Mouse (Mus musculus) liver, adult (tissue): Measurements from ENCODE around the gene Gprc6a.

Experiments used
- GATA4 ChIP-seq: IDR thresholded peaks from 2 replicates; pipeline ENCODE4 v1.6.1; 2014; ENCODE audit warnings: mild to moderate bottlenecking, low read length; ENCODE audit not compliant: insufficient replicate concordance

The Gprc6a gene

DNA sequence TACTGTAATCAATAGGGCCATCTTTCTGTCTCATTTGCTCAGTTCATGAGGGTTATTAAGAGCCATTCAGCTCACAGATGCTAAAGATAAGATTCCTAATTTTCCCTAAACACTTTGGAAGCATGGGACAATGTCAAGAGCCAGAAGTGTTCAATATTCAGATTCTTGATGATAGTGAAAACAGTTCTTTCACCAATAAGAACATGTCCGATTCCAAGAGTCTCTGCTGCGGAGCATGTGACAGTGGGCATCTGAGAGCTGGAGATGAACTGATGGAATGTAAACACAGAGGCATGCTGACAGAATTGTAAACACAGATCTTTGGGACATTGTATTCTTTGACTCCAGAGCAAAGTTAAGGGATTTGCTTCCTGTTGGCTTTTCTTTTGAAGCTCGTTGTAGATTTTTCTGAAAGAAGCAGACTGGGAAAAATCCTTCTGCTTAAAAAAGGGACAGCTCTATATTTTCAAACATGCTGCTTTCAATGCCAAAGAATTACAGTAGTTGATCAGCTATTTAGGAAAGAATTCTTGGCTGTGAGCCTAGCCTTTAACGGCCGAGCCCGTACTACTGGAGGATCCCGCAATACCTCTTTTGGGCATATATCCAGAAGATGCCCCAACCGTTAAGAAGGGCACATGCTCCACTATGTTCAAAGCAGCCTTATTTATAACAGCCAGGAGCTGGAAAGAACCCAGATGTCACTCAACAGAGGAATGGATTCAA lies at the start of gene Gprc6a:
Gprc6a (minus strand) TSS at position 51 of the 726 bp plus-strand sequence.
- TF ChIP-seq GATA4: no peak

GRCm38 (mm10) chr10:51678251-51678639 lies 47.0 kb upstream of the Gprc6a start:
- no peak for TF ChIP-seq GATA4

DNA sequence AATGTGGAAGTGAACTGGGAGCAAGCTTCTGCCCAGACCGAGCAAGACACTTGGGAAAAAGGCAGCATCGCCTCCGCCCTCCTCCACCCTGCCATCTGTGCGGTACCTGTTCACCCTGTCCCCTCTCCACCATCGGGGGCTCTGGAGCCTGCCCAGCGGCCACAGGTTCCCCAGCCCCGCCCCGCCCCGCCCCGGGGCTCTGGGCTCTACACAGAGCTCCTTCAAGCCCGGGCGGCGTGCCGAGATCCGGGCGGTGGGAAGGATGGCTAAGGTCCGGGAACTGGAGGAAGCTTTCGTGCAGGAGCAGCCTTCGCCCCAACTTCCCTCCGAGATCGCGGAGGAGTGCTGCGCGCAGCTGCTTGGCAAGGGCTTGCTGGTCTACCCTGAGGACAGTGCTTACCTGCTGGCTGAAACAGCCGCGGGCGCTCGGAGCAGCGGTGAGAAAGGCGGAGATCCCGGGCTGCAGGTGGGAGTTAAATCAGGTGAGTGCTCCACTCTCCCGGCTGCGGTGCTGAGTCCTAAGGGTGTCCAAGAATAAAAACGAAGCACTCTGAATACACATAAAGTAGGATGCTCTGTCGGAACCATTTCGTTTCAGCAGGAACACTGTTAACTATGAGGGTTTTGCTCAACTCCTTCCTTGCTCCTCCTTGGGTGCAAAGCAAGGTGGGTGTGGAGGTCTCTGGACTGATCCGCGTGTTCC lies 46.4 kb upstream of the Gprc6a start, which contains the start of gene Rfx6:
Rfx6 (plus strand) TSS at position 209 of the 703 bp plus-strand sequence.
- TF ChIP-seq GATA4: no peak

GRCm38 (mm10) chr10:51672082-51672779 lies 41.0 kb upstream of the Gprc6a start:
- no peak for TF ChIP-seq GATA4

- TF ChIP-seq GATA4: no peak
These were observed 40.3 kb upstream of the Gprc6a start for GRCm38 (mm10) chr10:51671583-51671982.

DNA sequence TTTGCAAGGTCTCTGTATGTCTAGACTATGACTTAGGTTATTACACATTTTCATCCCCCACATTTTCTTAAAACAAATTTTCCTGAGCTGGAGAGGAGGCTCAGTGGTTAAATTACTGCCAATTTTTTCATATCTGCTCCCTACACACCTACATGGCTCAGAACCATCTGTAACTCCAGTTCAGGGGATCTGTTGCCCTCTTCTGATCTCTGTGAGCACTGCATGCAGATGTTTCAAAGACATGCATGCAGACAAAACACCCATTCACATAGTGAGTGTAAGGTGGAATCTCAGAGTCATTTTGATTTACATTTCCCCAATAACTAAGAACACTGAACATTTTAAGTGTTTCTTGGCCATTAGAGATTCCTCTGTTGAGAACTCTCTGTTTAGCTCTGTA lies 38.1 kb upstream of the Gprc6a start:
- no peak for TF ChIP-seq GATA4

DNA sequence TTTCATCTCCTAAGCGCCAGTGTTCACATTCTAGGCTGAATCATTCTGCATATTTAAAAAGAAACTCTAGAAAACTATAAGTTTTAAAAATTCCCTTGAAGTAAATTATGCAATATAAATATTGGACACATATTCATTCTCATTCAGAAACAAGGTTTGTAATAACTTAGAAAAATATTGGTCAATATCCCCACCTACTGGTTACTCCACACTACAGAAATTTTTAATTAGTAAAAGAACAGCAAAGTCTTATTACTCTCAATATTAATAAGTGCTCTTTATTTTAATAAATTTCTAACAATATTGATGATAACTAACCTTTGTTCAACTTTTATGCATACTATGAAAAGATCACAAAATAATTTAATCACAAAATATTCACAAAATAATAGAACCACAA lies 26.1 kb upstream of the Gprc6a start:
- TF ChIP-seq GATA4: no peak

- no peak for TF ChIP-seq GATA4
These were observed 18.4 kb upstream of the Gprc6a start for GRCm38 (mm10) chr10:51649506-51650221.

DNA sequence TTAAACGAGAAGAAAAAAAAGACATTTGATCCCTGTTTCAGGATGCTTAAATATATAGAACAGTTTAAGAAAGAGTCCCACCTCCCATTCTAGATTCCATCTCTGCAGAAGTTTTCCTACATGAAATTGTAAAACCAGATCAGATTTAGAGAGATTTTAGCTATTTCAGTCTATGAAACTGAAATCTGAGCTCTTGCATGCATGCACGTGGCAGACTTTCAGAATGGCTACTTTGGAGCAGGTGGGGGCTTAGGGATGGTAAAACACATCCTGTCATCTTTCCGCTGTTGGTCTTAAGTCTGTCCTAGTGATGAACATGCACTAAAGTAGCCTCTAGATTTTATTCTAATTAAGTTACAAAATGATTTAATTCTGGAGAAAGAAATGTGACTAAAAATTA lies 10.1 kb downstream of the Gprc6a start:
- TF ChIP-seq GATA4: no peak

DNA sequence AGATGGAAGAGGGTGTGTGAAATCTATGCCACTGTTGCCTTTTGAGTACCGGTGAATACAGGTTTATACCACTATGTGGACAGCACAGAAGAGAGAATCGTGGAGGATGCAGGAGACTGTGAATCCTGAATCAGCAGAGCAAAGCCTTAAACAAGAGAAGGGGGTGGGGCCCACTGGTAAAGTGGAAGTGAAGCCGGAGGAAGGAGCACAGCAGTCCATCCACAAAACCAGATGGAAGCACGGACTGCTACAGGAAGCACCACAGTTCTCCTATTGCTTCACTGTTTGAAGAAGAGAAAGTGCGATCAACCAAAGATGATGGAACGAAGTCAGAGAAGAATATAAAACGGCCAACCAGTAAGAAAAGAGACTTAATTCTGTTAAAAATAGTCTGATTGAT lies 11.1 kb downstream of the Gprc6a start:
- TF ChIP-seq GATA4: no peak

DNA sequence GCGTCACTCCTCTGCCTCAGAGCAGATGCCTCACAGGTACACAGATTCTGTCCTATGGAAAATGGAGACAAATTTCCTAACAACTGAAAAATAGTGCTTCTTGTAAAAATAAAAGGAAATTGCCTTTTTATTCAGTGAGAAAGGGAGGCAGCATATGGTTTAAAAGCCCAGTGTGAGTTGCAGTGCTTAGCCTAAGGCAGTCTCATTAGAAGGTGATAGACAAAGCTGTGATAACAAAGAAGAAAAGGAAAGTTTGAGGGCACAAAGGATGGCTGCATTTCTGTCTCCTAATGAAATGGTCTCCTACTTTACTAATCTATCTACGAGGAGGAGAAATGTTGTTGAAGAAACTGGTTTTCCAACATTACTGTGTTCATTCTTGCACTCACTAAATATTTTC lies 12.7 kb downstream of the Gprc6a start:
- no peak for TF ChIP-seq GATA4

DNA sequence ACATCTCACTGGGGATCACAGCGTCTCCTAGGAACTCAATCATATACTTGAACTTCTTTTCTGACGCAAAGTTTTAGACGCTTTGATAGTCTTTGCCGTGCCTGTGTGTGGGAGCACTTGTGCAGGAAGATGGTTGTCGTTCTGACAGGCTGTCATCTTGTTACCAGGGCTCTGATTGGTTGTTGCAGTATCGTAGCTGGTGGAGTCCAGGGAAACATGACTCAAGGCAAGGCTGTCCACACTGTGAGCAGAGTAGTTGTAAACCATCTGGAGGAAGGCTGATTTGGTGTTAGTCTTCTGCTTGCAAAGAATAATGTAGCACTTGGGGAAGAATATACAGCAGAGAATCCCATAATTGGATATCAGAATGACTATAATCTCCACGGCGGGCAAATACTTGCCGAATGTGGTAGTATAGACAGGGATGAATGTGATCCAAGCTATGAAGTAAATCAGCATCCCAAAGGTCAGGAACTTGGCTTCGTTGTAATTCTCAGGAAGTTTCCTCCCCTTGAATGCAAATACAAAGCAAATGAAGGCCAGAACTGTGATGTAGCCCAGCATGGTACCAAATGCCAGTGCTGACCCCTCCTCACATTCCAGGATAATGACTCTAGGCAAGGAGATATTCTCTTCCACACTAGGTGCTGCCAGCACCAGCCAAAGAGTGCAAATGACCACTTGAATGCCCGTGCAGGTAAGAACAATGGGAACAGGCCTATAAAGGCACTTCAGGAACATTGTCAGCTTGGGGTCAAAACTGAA lies 16.3 kb downstream of the Gprc6a start:
- no peak for TF ChIP-seq GATA4

- no peak for TF ChIP-seq GATA4
These were observed 17.8 kb downstream of the Gprc6a start for GRCm38 (mm10) chr10:51613421-51613820.

- no peak for TF ChIP-seq GATA4
These were observed 19.1 kb downstream of the Gprc6a start for GRCm38 (mm10) chr10:51611969-51612682.
